Mouse (Mus musculus) CH12.LX (cell line): ENCODE data around the gene Ostn. TPM values are rescaled to one million over a fixed set of nuclear protein-coding genes. Genes with fewer than 3 reads are reported as not detected.
A peak's percentile ranks its signal among the peaks of the same experiment; 100 is the strongest.

Experiments
- DNase-seq: peaks from one replicate; pipeline ENCODE4 v3.0.0-alpha.2; 2013; ENCODE audit errors: extremely low read depth
- H3K27ac ChIP-seq: 2 replicates; pipeline ENCODE4 v1.5.1; 2012; ENCODE audit warnings: low read depth, mild to moderate bottlenecking, control low read depth, moderate library complexity; ENCODE audit not compliant: insufficient read depth
- H3K27me3 ChIP-seq: replicated peaks from 2 replicates; pipeline ENCODE3; 2012; ENCODE audit warnings: inconsistent platforms
- H3K36me3 ChIP-seq, 2 experiments: replicated peaks in 1 of 2; 2 replicates each; pipeline versions ENCODE3 to v1.6.1; 2012; ENCODE audit warnings: inconsistent platforms in 1 of 2, low read length in 1 of 2, mild to moderate bottlenecking in 1 of 2, mixed read lengths in 1 of 2, moderate library complexity in 1 of 2; ENCODE audit not compliant: control insufficient read depth in 1 of 2, insufficient read depth in 1 of 2
- H3K4me1 ChIP-seq, 2 experiments: 2 replicates each; pipeline ENCODE4 v1.6.1; 2012; ENCODE audit warnings: inconsistent platforms in 1 of 2, moderate library complexity in 1 of 2; ENCODE audit not compliant: insufficient read depth in 2 of 2, control insufficient read depth in 1 of 2
- H3K4me2 ChIP-seq: 2 replicates; pipeline ENCODE4 v1.6.1; 2012; ENCODE audit warnings: low read depth, mild to moderate bottlenecking, control low read depth; ENCODE audit not compliant: poor library complexity, insufficient read depth, severe bottlenecking
- H3K4me3 ChIP-seq, 3 experiments: fragments of 150-350 bp in 1 of 3; sonication (generic) in 1 of 3; replicated peaks in 1 of 3; 2 replicates each; pipeline versions ENCODE3 to v1.5.1; 2011 to 2012; ENCODE audit warnings: low read depth in 2 of 3, low read length in 2 of 3, mild to moderate bottlenecking in 2 of 3, moderate library complexity in 2 of 3, control low read depth in 1 of 3, improper control_type of control experiment in 1 of 3, inconsistent platforms in 1 of 3, mixed read lengths in 1 of 3; ENCODE audit not compliant: poor library complexity in 1 of 3
- H3K79me2 ChIP-seq: replicated peaks from 2 replicates; pipeline ENCODE4 v1.6.1; 2012; ENCODE audit warnings: mild to moderate bottlenecking, moderate library complexity; ENCODE audit not compliant: control insufficient read depth, poor library complexity, insufficient read depth, severe bottlenecking; ENCODE audit errors: extremely low read depth
- H3K9ac ChIP-seq: 2 replicates; pipeline ENCODE4 v1.6.1; 2012; ENCODE audit warnings: low read depth, mild to moderate bottlenecking, control low read depth, moderate library complexity; ENCODE audit not compliant: insufficient read depth
- H3K9me3 ChIP-seq: replicated peaks from 2 replicates; pipeline ENCODE3; 2012; ENCODE audit warnings: low read length, inconsistent platforms, mixed read lengths
- BHLHE40 ChIP-seq: IDR thresholded peaks from 2 replicates; pipeline ENCODE4 v1.6.1; 2011; ENCODE audit warnings: mild to moderate bottlenecking, low read depth, low read length, improper control_type of control experiment
- CHD1 ChIP-seq: IDR thresholded peaks from 2 replicates; pipeline ENCODE4 v1.6.1; 2012; ENCODE audit warnings: low read depth, low read length, improper control_type of control experiment, inconsistent platforms
- CHD2 ChIP-seq: IDR thresholded peaks from 2 replicates; pipeline ENCODE4 v1.6.1; 2011; ENCODE audit warnings: low read length, improper control_type of control experiment
- CTCF ChIP-seq, 2 experiments: IDR thresholded peaks in 1 of 2; conservative IDR thresholded peaks in 1 of 2; 2 replicates each; pipeline ENCODE4 v1.5.1; 2011 to 2012; ENCODE audit warnings: low read depth in 2 of 2, low read length in 2 of 2, improper control_type of control experiment in 1 of 2, inconsistent platforms in 1 of 2, mild to moderate bottlenecking in 1 of 2, moderate library complexity in 1 of 2
- E2F4 ChIP-seq: IDR thresholded peaks from 2 replicates; pipeline ENCODE4 v1.6.1; 2011; ENCODE audit warnings: low read depth, low read length, improper control_type of control experiment; ENCODE audit not compliant: insufficient replicate concordance
- ELF1 ChIP-seq: IDR thresholded peaks from 2 replicates; pipeline ENCODE4 v1.6.1; 2014; ENCODE audit warnings: low read depth, mild to moderate bottlenecking, inconsistent platforms, low read length, improper control_type of control experiment
- ETS1 ChIP-seq: conservative IDR thresholded peaks from 2 replicates; pipeline ENCODE4 v1.6.1; 2012; ENCODE audit warnings: low read depth, mild to moderate bottlenecking, inconsistent platforms, low read length, improper control_type of control experiment, moderate library complexity
- HCFC1 ChIP-seq: IDR thresholded peaks from 2 replicates; pipeline ENCODE4 v1.6.1; 2012; ENCODE audit warnings: low read depth, mild to moderate bottlenecking, inconsistent platforms, low read length, improper control_type of control experiment
- JUN ChIP-seq: IDR thresholded peaks from 2 replicates; pipeline ENCODE4 v1.6.1; 2011; ENCODE audit warnings: low read depth, mild to moderate bottlenecking, low read length, improper control_type of control experiment, moderate library complexity; ENCODE audit not compliant: insufficient read depth
- KAT2A ChIP-seq: IDR thresholded peaks from 2 replicates; pipeline ENCODE4 v1.6.1; 2012; ENCODE audit warnings: low read length, improper control_type of control experiment, inconsistent platforms; ENCODE audit not compliant: insufficient replicate concordance
- MAFK ChIP-seq: IDR thresholded peaks from 2 replicates; pipeline ENCODE4 v1.6.1; 2011; ENCODE audit warnings: low read length, improper control_type of control experiment; ENCODE audit not compliant: insufficient replicate concordance
- MAX ChIP-seq: IDR thresholded peaks from 2 replicates; pipeline ENCODE4 v1.6.1; 2011; ENCODE audit warnings: low read length, improper control_type of control experiment
- MAZ ChIP-seq: IDR thresholded peaks from 2 replicates; pipeline ENCODE4 v1.6.1; 2012; ENCODE audit warnings: low read depth, mild to moderate bottlenecking, inconsistent platforms, low read length, improper control_type of control experiment, moderate library complexity
- MEF2A ChIP-seq: IDR thresholded peaks from 2 replicates; pipeline ENCODE4 v1.6.1; 2014; ENCODE audit warnings: low read depth, mild to moderate bottlenecking, inconsistent platforms, low read length, improper control_type of control experiment, borderline replicate concordance
- MXI1 ChIP-seq: IDR thresholded peaks from 2 replicates; pipeline ENCODE4 v1.6.1; 2011; ENCODE audit warnings: mild to moderate bottlenecking, low read depth, low read length, improper control_type of control experiment
- MYC ChIP-seq: IDR thresholded peaks from 2 replicates; pipeline ENCODE4 v1.6.1; 2011; ENCODE audit warnings: low read depth, mild to moderate bottlenecking, improper control_type of control experiment, low read length
- NELFE ChIP-seq: IDR thresholded peaks from 2 replicates; pipeline ENCODE4 v1.6.1; 2011; ENCODE audit warnings: low read depth, low read length, improper control_type of control experiment
- NRF1 ChIP-seq: IDR thresholded peaks from 2 replicates; pipeline ENCODE4 v1.6.1; 2014; ENCODE audit warnings: low read depth, mild to moderate bottlenecking, inconsistent platforms, low read length, improper control_type of control experiment, moderate library complexity
- PAX5 ChIP-seq: IDR thresholded peaks from 2 replicates; pipeline ENCODE4 v1.6.1; 2012; ENCODE audit warnings: low read length, inconsistent platforms, mixed read lengths
- RAD21 ChIP-seq: IDR thresholded peaks from 2 replicates; pipeline ENCODE4 v1.6.1; 2011; ENCODE audit warnings: low read depth, mild to moderate bottlenecking, low read length, improper control_type of control experiment, moderate library complexity
- SIN3A ChIP-seq: IDR thresholded peaks from 2 replicates; pipeline ENCODE4 v1.6.1; 2012; ENCODE audit warnings: low read length, improper control_type of control experiment, inconsistent platforms
- SMC3 ChIP-seq: IDR thresholded peaks from 2 replicates; pipeline ENCODE4 v1.6.1; 2011; ENCODE audit warnings: low read depth, low read length, improper control_type of control experiment
- TBP ChIP-seq: conservative IDR thresholded peaks from 2 replicates; pipeline ENCODE4 v1.6.1; 2011; ENCODE audit warnings: low read depth, low read length, improper control_type of control experiment
- TCF12 ChIP-seq: IDR thresholded peaks from 2 replicates; pipeline ENCODE4 v1.6.1; 2014; ENCODE audit warnings: low read depth, mild to moderate bottlenecking, inconsistent platforms, low read length, improper control_type of control experiment
- USF2 ChIP-seq: conservative IDR thresholded peaks from 2 replicates; pipeline ENCODE4 v1.6.1; 2011; ENCODE audit warnings: low read depth, low read length, improper control_type of control experiment
- ZC3H11A ChIP-seq: IDR thresholded peaks from 2 replicates; pipeline ENCODE4 v1.6.1; 2012; ENCODE audit warnings: low read depth, mild to moderate bottlenecking, inconsistent platforms, low read length, improper control_type of control experiment
- ZNF384 ChIP-seq: IDR thresholded peaks from 2 replicates; pipeline ENCODE4 v1.6.1; 2012; ENCODE audit warnings: low read depth, low read length, improper control_type of control experiment, inconsistent platforms
- dilution Hi-C: fragments of 300-500 bp; cut with MboI; formaldehyde crosslinking; loops from 2 replicates; pipeline ENCODE4 v1.14.3; 2020; ENCODE audit warnings: low sequenced_read_pairs; ENCODE audit not compliant: extremely low pct_unique_long_range_greater_than_20kb, extremely low pct_ligation_motif_present
- in situ Hi-C: fragments of 300-500 bp; cut with MboI; formaldehyde crosslinking; loops from 3 replicates; pipeline ENCODE4 v1.14.3; 2019; ENCODE audit warnings: low sequenced_read_pairs, low pct_ligation_motif_present, low pct_unique_long_range_greater_than_20kb, mixed read lengths
- polyA plus RNA-seq: library from polyadenylated mRNA; unstranded; fragments of >175 nt; gene quantifications from 2 replicates; pipeline ENCODE4 v1.2.1, GENCODE M21; 2012; ENCODE audit warnings: low read depth; ENCODE audit not compliant: insufficient read length
- total RNA-seq, 2 experiments: library from RNA; depleted of rRNA; stranded (reverse); fragments of 300-350 nt in 1 of 2; fragments of >200 nt in 1 of 2; gene quantifications; 2 replicates each; pipeline ENCODE4 v1.2.3; 2012 to 2014

Ostn gene
- total and polyA plus RNA-seq, 3 experiments = 0.67 to 1.7 (median 1.0) TPM

DNA sequence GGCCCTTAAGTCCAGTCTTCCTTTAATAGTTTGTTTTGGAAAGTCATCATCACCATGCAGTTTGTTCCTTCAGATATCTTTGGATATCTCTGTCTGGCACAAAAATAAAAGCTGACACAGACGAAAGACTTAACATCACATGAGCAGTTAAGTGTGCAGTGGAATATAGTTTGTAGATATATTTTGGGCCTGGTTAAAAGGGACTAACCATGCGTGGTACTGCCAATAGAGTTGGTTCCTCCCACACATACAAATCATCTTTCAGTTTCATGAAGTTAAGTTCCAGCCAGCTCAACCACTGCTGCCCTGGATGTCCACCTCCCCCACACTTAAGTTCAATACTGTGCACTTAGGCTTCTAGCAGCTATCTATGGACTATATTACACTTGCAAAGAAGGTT is 47.2 kb downstream of the Ostn start (continued):
- TF ChIP-seq ETS1 (peak; percentile 97), USF2 (no peak), ZC3H11A (no peak), MYC (peak; percentile 87; the same call in 1 of the 2 replicates), MAFK (peak; percentile 85), KAT2A (no peak)

DNA sequence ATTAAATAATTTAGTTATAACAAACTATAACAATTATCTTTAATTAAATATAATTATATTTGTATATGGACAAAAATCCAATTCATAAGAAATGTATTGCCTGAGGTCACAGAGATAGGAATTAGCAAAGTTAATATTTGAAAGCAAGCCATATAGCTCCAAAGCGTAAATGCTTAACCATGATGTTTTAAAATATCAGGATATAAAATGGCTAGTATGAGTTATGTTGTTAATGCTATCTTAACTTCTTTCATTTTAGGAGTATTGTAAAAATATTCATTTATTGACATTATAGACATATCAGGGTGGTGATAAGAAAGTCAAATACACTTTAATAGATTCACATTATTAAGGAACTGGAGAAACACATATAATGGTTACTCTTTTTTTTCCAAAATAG is 52.8 kb downstream of the Ostn start:
- Histone ChIP-seq H3K4me1 (peaks cover 6 to 17% of the 10 kb centered on the region in 2 experiments), H3K27me3 (no peaks in the 10 kb centered on the region), H3K4me3 (no peak overlapping the region), H3K9me3 (no peaks in the 10 kb centered on the region), H3K27ac (no peak overlapping the region), H3K9ac (no peak overlapping the region), H3K4me2 (no peak overlapping the region), H3K36me3 (no peaks in the 10 kb centered on the region), H3K79me2 (no peaks in the 10 kb centered on the region)
- no peak for DNase-seq
- in situ Hi-C loops (no loop called here), dilution Hi-C loops (no loop called here)
- TF ChIP-seq PAX5 (no peak), SMC3 (no peak), MEF2A (no peak), CHD2 (no peak), ETS1 (no peak), MYC (no peak), ZNF384 (no peak), MXI1 (no peak), HCFC1 (no peak), TCF12 (no peak), NELFE (no peak), RAD21 (no peak), CHD1 (no peak), JUN (no peak), ELF1 (no peak)

DNA sequence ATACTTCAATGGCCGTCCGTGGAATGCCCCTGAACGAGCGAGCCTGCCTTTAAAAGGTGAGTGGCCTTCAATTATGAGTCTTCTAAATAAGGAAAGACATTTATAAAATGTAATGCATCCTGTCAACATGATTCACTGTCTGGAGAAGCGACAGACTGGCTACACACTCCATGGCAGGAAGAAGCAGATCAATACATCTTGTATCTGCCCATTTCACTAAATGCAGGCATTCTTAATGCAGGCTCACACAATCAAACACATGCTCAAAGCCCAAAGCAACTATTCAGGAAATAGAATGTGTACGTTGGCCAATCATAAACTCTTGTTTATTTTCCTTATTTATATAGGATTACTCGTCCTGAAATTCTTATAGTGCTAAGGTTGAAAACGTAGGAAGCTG is 62.9 kb downstream of the Ostn start, which contains the start of gene Uts2b:
TSS of gene Uts2b (minus strand) at position 49 of the 400 bp plus-strand sequence.
- H3K4me3 ChIP-seq = no peak within 1 kb of the TSS
- no peaks in the 10 kb centered on the region for H3K36me3 ChIP-seq
- no peaks in the 10 kb centered on the region for H3K79me2 ChIP-seq
- no peaks in the 10 kb centered on the region for H3K9me3 ChIP-seq
- no peak for DNase-seq
- H3K9ac ChIP-seq = no peak within 1 kb of the TSS
- H3K27ac ChIP-seq = no peak within 1 kb of the TSS
- TF ChIP-seq CHD1 (no peak), NRF1 (no peak), MAFK (no peak), CTCF (conservative IDR thresholded peaks at IDR 0.05 in 1 of 2, IDR thresholded peaks at IDR 0.05 in 1 of 2; ENCODE audit: low read depth in 2 of 2, low read length in 2 of 2) (no peak), NELFE (no peak), SIN3A (no peak), MAX (no peak), E2F4 (no peak), KAT2A (no peak), TBP (no peak), USF2 (no peak), ZC3H11A (no peak), MAZ (no peak), BHLHE40 (no peak)
- no peaks in the 10 kb centered on the region for H3K27me3 ChIP-seq
- no peak within 1 kb of the TSS for H3K4me2 ChIP-seq
- in situ Hi-C loops (no loop called here), dilution Hi-C loops (no loop called here)
- peaks cover 18 to 33% of the 10 kb centered on the region in 2 experiments; a peak in 3 of 4 replicates for H3K4me1 ChIP-seq
